ENCODE assay signal across 17 mouse cellular contexts in the genomic region with DNA sequence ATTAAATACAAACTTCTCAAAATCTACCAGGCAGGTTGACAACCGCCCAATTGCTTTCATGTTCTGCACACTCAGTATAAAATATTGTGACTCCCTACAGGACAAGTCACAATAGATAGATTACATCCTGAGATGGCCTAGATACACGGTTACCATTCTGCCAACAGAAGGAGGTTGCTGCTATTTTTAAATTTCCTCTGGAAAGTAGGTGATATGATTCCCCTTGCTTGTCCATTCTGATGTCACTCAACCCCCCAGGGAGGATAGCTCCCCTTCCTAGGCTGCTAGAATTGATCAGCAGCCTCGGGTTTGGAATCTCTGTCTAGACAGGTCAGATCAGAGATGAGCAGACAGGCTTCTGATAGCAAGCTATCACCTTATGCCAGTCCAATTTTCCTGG.
DNase-seq lines count a peak whose midpoint lies in the region; ATAC-seq lines count a peak whose summit lies in the region.
"Had no signal": no experiment of that assay in that cellular context is flagged by ENCODE, and none has a peak within 500 bp of the region (broad histone marks: within the 10 kb centered on the region; RNA-seq: fewer than 3 reads in every experiment).

No protein-coding gene starts in this region.

- peak; percentile 76 for ATAC-seq in cerebellum, adult (ENCODE audit: insufficient number of reproducible peaks, low FRiP score, low TSS enrichment)
- ATAC-seq: forebrain, embryonic 16.5 days; midbrain, embryonic 15.5 days had no signal

- DNase-seq in cerebellum, postnatal 4 days (ENCODE audit: low spot score in 2 of 2), result no peak
- peak; percentile 16 for DNase-seq in kidney, adult 9 months
- no peak for DNase-seq in kidney, adult 18-20 months
- peak; percentile 14 for DNase-seq in cerebellum, adult 8-10 months
- peak; percentile 11 to 26 for DNase-seq in cerebellum, postnatal 36 days
- no peak for DNase-seq in spleen, postnatal 4 days (ENCODE audit: low spot score in 2 of 2)
- DNase-seq in embryo, embryonic 11 days, result no peak
- DNase-seq: adrenal gland, postnatal 25 days; heart, adult 18-20 months; heart, postnatal 14 days; kidney, adult 8-10 months; kidney, postnatal 25 days; lung, postnatal 4 days; thymus, postnatal 14 days had no signal

Comparison
In these comparisons a context has a peak if more than half of its experiments do, and no peak if none do; other contexts are left out.
1. DNase-seq: peak in kidney, adult 9 months (single experiment), cerebellum, adult 8-10 months (single experiment) and cerebellum, postnatal 36 days (2 of 2); none in cerebellum, postnatal 4 days (0 of 2), kidney, adult 18-20 months (single experiment), spleen, postnatal 4 days (0 of 2) and embryo, embryonic 11 days (single experiment).